Mouse (Mus musculus) left cerebral cortex, adult 8-10 months (tissue): ENCODE data around the gene Clip1. TPM values are rescaled to one million over a fixed set of nuclear protein-coding genes. Genes with fewer than 3 reads are reported as not detected.

ENCODE experiments used
- DNase-seq, 2 experiments: peaks; one replicate each; pipeline ENCODE4 v3.0.0; 2022; ENCODE audit warnings: low spot score in 2 of 2
- total RNA-seq, 4 experiments: library from RNA; stranded (reverse); gene quantifications; 2 replicates each; pipeline ENCODE4 v1.2.4; 2022

Gene Clip1
- total RNA-seq, 4 experiments from 2014 or later = 113 to 125 (median 122) TPM

GRCm38 (mm10) chr5:123603496-123603895 lies 80.9 kb downstream of the Clip1 start:
- DNase-seq = peak in 1 of 2 experiments; percentile 73

- no peak for DNase-seq
Measured at GRCm38 (mm10) chr5:123602174-123602573, 82.2 kb downstream of the Clip1 start.

DNA sequence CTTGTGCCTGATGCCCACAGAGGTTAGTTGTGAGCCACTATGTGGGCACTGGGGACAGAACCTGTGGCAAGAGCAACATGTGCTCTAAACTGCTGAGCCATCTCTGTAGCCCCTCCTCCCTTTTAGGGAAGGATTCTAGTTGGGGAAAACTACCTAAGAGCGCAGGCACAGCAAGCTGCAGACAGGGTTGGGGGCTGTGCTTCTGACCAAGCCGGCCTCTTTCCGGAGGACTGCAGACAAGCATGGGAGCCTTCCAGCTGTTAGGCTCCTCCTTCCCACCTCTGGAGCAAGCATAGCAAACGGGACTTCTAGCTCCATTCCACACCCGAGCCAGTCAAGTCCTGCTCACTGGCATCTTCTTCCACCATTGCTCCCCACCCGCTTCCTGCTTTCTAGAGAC lies 85.1 kb downstream of the Clip1 start:
- no peak for DNase-seq

DNA sequence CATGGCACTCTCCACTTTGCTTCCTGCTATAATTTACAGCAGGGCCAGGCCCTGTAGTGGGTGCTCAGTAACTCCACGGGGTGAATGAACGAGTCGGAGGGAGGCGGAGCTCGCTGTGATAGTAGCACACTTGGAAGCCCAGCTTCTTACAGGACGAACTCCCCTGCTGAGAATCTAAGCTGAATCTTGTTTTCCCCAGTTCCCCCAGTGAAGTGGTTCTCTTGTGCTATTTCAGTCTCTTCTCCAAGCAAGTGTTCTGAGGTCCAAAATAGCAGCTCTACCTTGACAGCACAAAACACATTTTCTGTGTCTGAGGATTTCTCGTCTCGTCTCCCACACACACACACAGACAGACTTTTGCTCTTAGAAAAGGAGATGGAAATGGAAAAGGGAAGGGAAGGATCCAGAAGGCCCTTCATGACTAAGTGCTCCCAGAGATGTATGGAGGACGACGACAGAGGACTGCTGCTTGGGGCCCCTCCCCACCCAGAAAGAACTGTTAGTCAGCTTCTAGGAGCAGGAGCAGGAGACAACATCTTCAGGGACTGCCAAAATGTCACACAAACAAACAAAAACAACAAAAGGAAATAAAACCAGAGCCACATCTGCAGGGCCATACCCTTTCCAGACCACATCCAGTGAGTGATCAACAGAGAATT lies 90.7 kb downstream of the Clip1 start:
- DNase-seq = peak in 1 of 2 experiments; percentile 73

DNA sequence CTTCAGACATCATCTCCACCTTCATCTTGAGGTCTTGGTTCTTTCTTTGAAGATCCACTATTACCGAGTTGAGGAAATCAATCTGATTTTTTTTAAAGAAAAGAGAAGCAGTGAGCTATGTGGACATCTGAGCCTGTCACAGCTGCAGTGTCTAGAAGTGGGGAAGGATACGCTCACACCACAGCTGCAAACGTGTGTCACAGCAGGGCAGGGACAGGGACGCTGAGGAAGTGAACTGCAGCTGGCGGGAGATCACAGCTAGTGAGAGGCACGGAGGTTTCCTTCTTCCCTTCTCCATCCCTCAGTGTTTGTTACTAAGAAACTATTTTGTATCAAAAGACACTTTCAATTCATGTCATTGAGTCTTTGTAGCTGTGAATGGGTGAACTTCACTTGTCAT lies 104.4 kb downstream of the Clip1 start:
- DNase-seq = no peak

GRCm38 (mm10) chr5:123576696-123577095 lies 107.7 kb downstream of the Clip1 start:
- no peak for DNase-seq

DNA sequence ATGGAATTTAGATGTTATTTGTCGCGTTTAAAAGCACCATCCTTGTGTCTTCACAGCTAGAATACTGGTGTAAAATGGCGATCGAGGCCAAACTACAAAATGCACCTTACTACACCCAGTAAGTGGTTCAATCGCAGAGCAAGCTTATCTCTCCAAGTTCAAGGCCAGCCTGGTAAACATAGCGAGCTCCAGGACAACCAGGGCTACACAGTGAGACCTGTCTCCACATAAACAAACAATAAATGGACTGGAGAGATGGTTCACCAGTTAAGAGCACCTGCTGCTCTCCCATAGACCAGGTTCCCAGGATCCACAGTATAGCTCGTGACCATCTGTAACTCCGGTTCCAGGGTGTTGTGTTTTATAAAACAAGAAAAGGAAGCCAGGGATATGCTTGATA lies 111.1 kb downstream of the Clip1 start:
- DNase-seq = no peak

- peak; percentile 97 to 98 for DNase-seq
Measured at GRCm38 (mm10) chr5:123572357-123573186, 111.8 kb downstream of the Clip1 start, which contains the start of gene Vps33a. Gene Vps33a (minus strand): TSS chr5:123573038.

- peak in 1 of 2 experiments; percentile 38 for DNase-seq
Measured at GRCm38 (mm10) chr5:123561128-123561527, 123.3 kb downstream of the Clip1 start.

DNA sequence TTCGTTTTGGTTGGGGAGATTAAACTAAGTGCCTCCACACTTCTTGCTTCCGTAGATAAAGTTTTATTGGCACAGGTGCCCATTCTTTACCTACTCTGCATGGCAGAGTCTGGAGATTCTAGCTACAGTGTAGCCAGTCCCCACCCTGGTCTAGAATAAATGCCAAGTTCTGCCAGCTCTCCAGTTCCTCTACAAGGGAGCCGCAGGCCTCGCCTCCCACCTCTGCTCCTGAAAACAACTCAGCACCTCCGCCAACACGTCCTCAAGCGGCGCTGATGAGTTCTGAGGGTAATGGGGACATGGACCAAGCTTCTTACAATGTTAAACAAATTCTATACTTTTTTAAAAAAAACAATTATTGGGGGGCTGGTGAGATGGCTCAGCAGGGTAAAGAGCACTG lies 124.8 kb downstream of the Clip1 start:
- peak in 1 of 2 experiments; percentile 25 for DNase-seq

- peak in 1 of 2 experiments; percentile 39 for DNase-seq
Measured at GRCm38 (mm10) chr5:123556451-123556850, 128.0 kb downstream of the Clip1 start.

- peak in 1 of 2 experiments; percentile 1 for DNase-seq
Measured at GRCm38 (mm10) chr5:123555693-123556092, 128.7 kb downstream of the Clip1 start.

- DNase-seq = peak in 1 of 2 experiments; percentile 2
Measured at GRCm38 (mm10) chr5:123533801-123534200, 150.6 kb downstream of the Clip1 start.

- DNase-seq = peak in 1 of 2 experiments; percentile 4
Measured at GRCm38 (mm10) chr5:123530056-123530455, 154.4 kb downstream of the Clip1 start.

DNA sequence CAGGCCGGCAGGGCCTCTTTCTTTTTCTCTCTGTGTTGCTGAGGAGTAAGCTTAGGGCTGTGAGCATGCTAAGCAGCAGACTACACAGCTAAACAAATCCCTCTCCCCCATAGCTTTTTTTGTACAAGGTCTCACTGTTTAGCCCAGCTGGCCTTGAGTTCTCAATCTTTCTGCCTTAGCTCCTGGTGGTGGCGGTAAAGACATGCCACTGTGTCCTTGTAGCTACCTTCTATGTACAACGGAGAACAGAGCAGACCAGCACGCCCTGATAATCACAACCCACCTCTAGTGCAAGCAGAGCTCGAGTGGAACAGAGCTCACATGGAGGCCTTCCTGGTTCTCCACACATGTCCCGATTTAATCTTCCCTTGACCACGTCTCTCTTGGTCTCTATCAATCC lies 155.8 kb downstream of the Clip1 start:
- peak in 1 of 2 experiments; percentile 2 for DNase-seq

Other genes starting within 250 kb of the Clip1 start
- under 1 TPM; 0.17 to 0.53 (median 0.39) TPM for gene Lrrc43, start 195.3 kb downstream of the Clip1 start, total RNA-seq
- not detected for gene Il31, start 195.1 kb downstream of the Clip1 start, total RNA-seq
- 1 to 10 TPM; 1.1 to 1.6 (median 1.4) TPM for gene B3gnt4, start 174.2 kb downstream of the Clip1 start, total RNA-seq
- gene Diablo, start 160.4 kb downstream of the Clip1 start, total RNA-seq = 10 to 100 TPM; 29.5 to 32.5 (median 31.8) TPM
- gene Gm49027, start 159.1 kb downstream of the Clip1 start, total RNA-seq = 1 to 10 TPM in 3 of 4 experiments, under 1 TPM in 1; 0.95 to 6.1 (median 5.2) TPM
- 100 to 1,000 TPM in 3 of 4 experiments, 10 to 100 TPM in 1; 91.1 to 105 (median 103) TPM for gene Vps33a, start 111.6 kb downstream of the Clip1 start, total RNA-seq
- 10 to 100 TPM; 30.4 to 48.8 (median 44.5) TPM for gene Zcchc8, start 36.5 kb upstream of the Clip1 start, total RNA-seq
- gene Rsrc2, start 64.8 kb upstream of the Clip1 start, total RNA-seq = 10 to 100 TPM; 66.7 to 90.2 (median 78.9) TPM
- 1 to 10 TPM in 1 of 4 experiments, under 1 TPM in 3; 0.48 to 1.4 (median 0.74) TPM for gene Kntc1, start 65.1 kb upstream of the Clip1 start, total RNA-seq
- 1 to 10 TPM in 2 of 4 experiments, under 1 TPM in 1, not detected in 1; 0.24 to 2.8 (median 1.3) TPM for gene Hcar2, start 180.9 kb upstream of the Clip1 start, total RNA-seq
- 1 to 10 TPM in 2 of 4 experiments, under 1 TPM in 2; 0.88 to 1.4 (median 1.1) TPM for gene Hcar1, start 195.4 kb upstream of the Clip1 start, total RNA-seq
- 10 to 100 TPM; 67.8 to 76.3 (median 73.0) TPM for gene Denr, start 222.6 kb upstream of the Clip1 start, total RNA-seq
- 1 to 10 TPM in 1 of 4 experiments, not detected in 3; 1.2 TPM for gene Gm43518, start 242.8 kb upstream of the Clip1 start, total RNA-seq
- gene Ccdc62, start 246.1 kb upstream of the Clip1 start, total RNA-seq = 1 to 10 TPM; 2.0 to 6.9 (median 5.4) TPM